Mouse (Mus musculus) stomach, postnatal 0 days (tissue): ENCODE measurements at regions not wholly inside any gene's neighbourhood (a gene's known extent, or its start where the extent isn't known, plus 50 kb on each side); places are given as distances from the start of the nearest gene placed in this dataset.

Experiments
- ATAC-seq: fragments of 200-750 bp; cut with Nextera tagmentation; 2 replicates; pipeline ENCODE4 v1.8.0; 2017; ENCODE audit not compliant: low FRiP score, low TSS enrichment
- DNase-seq: peaks from one replicate; pipeline ENCODE4 v3.0.0-alpha.2; 2016; ENCODE audit warnings: low spot score
- H3K27ac ChIP-seq: fragments of 300-500 bp; sonication (generic); replicated peaks from 2 replicates; pipeline ENCODE4 v1.5.1; 2014; ENCODE audit warnings: mild to moderate bottlenecking, control low read depth
- H3K27me3 ChIP-seq: fragments of 300-500 bp; sonication (generic); 2 replicates; pipeline ENCODE4 v1.6.1; 2014; ENCODE audit warnings: low read length; ENCODE audit not compliant: control insufficient read depth, insufficient read depth
- H3K36me3 ChIP-seq: fragments of 300-500 bp; sonication (generic); 2 replicates; pipeline ENCODE4 v1.6.1; 2014; ENCODE audit warnings: low read length, mixed read lengths; ENCODE audit not compliant: control insufficient read depth, insufficient read depth
- H3K4me1 ChIP-seq: fragments of 300-500 bp; sonication (generic); replicated peaks from 2 replicates; pipeline ENCODE4 v1.6.1; 2014; ENCODE audit warnings: antibody characterized with exemption; ENCODE audit not compliant: control insufficient read depth, insufficient read depth
- H3K4me2 ChIP-seq: fragments of 300-500 bp; sonication (generic); replicated peaks from 2 replicates; pipeline ENCODE4 v1.6.1; 2014; ENCODE audit warnings: low read depth, mild to moderate bottlenecking, control low read depth, moderate library complexity
- H3K4me3 ChIP-seq: fragments of 300-500 bp; sonication (generic); 2 replicates; pipeline ENCODE4 v1.5.1; 2014; ENCODE audit warnings: low read depth, low read length, control low read depth
- H3K9ac ChIP-seq: fragments of 300-500 bp; sonication (generic); 2 replicates; pipeline ENCODE4 v1.6.1; 2014; ENCODE audit warnings: mild to moderate bottlenecking, low read length, control low read depth, mixed read lengths
- H3K9me3 ChIP-seq: fragments of 300-500 bp; sonication (generic); 2 replicates; pipeline ENCODE4 v1.6.1; 2016; ENCODE audit warnings: low read length; ENCODE audit not compliant: control insufficient read depth
- CTCF ChIP-seq: IDR thresholded peaks from 2 replicates; pipeline ENCODE4 v1.5.1; 2016; ENCODE audit warnings: antibody characterized with exemption, low read depth, mild to moderate bottlenecking, moderate library complexity
- EP300 ChIP-seq: optimal IDR thresholded peaks from 2 replicates; pipeline ENCODE3; 2016; ENCODE audit warnings: antibody characterized with exemption
- WGBS: fragments of 180-500 bp; shearing (Covaris S2); extraction: QIAGEN DNeasy Blood & Tissue Kit; methylation state at CpG from one replicate; pipeline ENCODE4 v1.1.7; 2014; 5-methylcytosine and 5-hydroxymethylcytosine counted together

DNA sequence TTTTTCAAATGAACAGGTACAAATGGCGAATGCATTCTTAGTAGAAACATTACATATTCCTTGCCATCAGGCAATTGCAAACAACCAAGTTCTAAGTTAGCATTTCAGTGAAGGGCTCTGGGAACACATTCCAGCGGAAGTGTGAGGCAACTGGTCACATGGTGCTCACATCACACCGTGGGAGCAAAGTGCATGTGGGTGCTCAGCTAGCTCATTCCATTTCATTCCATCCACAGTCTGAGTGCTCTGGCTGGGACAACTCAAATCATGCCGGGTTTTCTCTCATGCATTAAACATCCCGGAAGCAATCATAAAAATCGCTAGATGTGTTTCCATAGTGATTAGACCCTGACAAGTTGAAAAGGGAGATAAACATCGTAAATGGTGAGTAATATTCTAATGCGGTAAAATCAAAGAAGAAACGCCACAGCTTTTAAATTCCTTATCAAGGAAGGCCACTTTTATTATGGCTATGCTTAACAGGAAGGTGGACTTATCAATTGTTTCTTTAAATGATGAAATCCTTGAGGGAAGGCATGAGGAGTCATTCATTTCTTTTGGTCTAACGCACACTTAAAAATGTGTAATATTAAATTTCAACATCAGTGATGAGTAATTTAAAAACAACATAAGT, 104.1 kb downstream of the Rassf9 start:
- no peak overlapping the region for H3K4me2 ChIP-seq
- H3K9ac ChIP-seq, result no peak overlapping the region
- no peak overlapping the region for H3K4me3 ChIP-seq
- no peak for DNase-seq
- TF ChIP-seq EP300 (no peak), CTCF (no peak)
- H3K36me3 ChIP-seq, result no peaks in the 10 kb centered on the region
- H3K27ac ChIP-seq, result no peak overlapping the region
- 76% methylated on average over 10 of the region's 10 CpGs for WGBS
- no peaks in the 10 kb centered on the region for H3K27me3 ChIP-seq
- no peak for ATAC-seq
- H3K9me3 ChIP-seq, result no peaks in the 10 kb centered on the region
- no peaks in the 10 kb centered on the region for H3K4me1 ChIP-seq
